Mouse (Mus musculus) forebrain, embryonic 14.5 days (tissue): Measurements from ENCODE around the gene Cacna2d1. TPM values are rescaled to one million over a fixed set of nuclear protein-coding genes. Genes with fewer than 3 reads are reported as not detected.

Source experiments
- ATAC-seq: fragments of 200-750 bp; cut with Nextera tagmentation; 2 replicates; pipeline ENCODE4 v1.8.0; 2017; ENCODE audit warnings: mild to moderate bottlenecking, moderate library complexity
- DNase-seq: peaks from one replicate; pipeline ENCODE4 v3.0.0-alpha.2; 2015; ENCODE audit warnings: low spot score
- H3K27ac ChIP-seq: fragments of 300-500 bp; sonication (generic); 2 replicates; pipeline ENCODE4 v1.5.1; 2014; ENCODE audit warnings: low read depth, mild to moderate bottlenecking, control low read depth, low read length, moderate library complexity
- H3K27me3 ChIP-seq: fragments of 300-500 bp; sonication (generic); replicated peaks from 2 replicates; pipeline ENCODE4 v1.6.1; 2014; ENCODE audit warnings: low read length, control low read depth, mixed read lengths; ENCODE audit not compliant: control insufficient read depth, insufficient read depth
- H3K36me3 ChIP-seq: fragments of 300-500 bp; sonication (generic); 2 replicates; pipeline ENCODE4 v1.6.1; 2014; ENCODE audit warnings: low read length, control low read depth; ENCODE audit not compliant: control insufficient read depth, insufficient read depth
- H3K4me1 ChIP-seq: fragments of 300-500 bp; sonication (generic); 2 replicates; pipeline ENCODE4 v1.6.1; 2014; ENCODE audit warnings: antibody characterized with exemption, low read length, control low read depth; ENCODE audit not compliant: control insufficient read depth, insufficient read depth
- H3K4me2 ChIP-seq: fragments of 300-500 bp; sonication (generic); 2 replicates; pipeline ENCODE4 v1.6.1; 2014; ENCODE audit warnings: mild to moderate bottlenecking, control low read depth, low read length
- H3K4me3 ChIP-seq: fragments of 300-500 bp; sonication (generic); 2 replicates; pipeline ENCODE4 v1.5.1; 2014; ENCODE audit warnings: low read depth, low read length, control low read depth
- H3K9ac ChIP-seq: fragments of 300-500 bp; sonication (generic); 2 replicates; pipeline ENCODE4 v1.6.1; 2014; ENCODE audit warnings: mild to moderate bottlenecking, low read length, control low read depth, moderate library complexity
- H3K9me3 ChIP-seq: fragments of 300-500 bp; sonication (generic); replicated peaks from 2 replicates; pipeline ENCODE4 v1.6.1; 2016; ENCODE audit warnings: low read length, control low read depth, mixed read lengths; ENCODE audit not compliant: control insufficient read depth
- WGBS: fragments of 180-500 bp; shearing (Covaris S2); extraction: QIAGEN DNeasy Blood & Tissue Kit; methylation state at CpG from one replicate; pipeline ENCODE4 v1.1.7; 2014; 5-methylcytosine and 5-hydroxymethylcytosine counted together
- polyA plus RNA-seq: library from polyadenylated mRNA; unstranded; fragments of >200 nt; fragmentation: Nextera tagmentation; extraction: Ambion mirVana; gene quantifications from 2 replicates; pipeline ENCODE4 v1.2.1, GENCODE M21; 2014

The Cacna2d1 gene
- polyA plus RNA-seq, 1 experiment from 2014 or later = 22.8 TPM

GRCm38 (mm10) chr5:16234891-16235290 lies 300.4 kb downstream of the Cacna2d1 start:
- Histone ChIP-seq H3K4me1 (peaks cover 15% of the 10 kb centered on the region), H3K27me3 (no peaks in the 10 kb centered on the region), H3K4me3 (no peak overlapping the region), H3K4me2 (no peak overlapping the region), H3K27ac (peak overlapping the region; percentile 75), H3K9me3 (no peaks in the 10 kb centered on the region), H3K9ac (no peak overlapping the region), H3K36me3 (no peaks in the 10 kb centered on the region)
- 18% methylated on average over 6 of the region's 6 CpGs for WGBS
- ATAC-seq = no peak
- DNase-seq = no peak

DNA sequence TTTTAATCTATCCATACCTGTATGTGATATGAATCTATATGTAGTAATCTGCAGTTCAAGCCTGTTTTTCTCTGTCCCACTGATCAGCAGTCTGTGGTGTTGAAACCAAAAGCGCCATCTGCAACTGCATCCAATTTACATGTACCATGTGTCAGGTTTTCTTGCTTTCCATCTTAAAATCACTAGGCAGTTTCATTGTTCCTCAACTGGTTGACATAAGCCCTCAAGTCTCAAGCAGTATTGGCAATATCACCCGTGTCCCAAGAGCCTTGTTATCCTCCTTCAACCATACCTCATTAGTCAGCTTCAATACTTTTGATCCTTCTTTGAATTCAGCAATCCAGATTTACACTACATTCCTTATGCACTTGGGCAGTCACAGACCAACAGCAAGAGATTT lies 301.4 kb downstream of the Cacna2d1 start:
- WGBS = 31% methylated on average over 2 of the region's 2 CpGs
- Histone ChIP-seq H3K27me3 (no peaks in the 10 kb centered on the region), H3K4me3 (no peak overlapping the region), H3K27ac (peak overlapping the region; percentile 75), H3K9ac (no peak overlapping the region), H3K36me3 (no peaks in the 10 kb centered on the region), H3K4me2 (no peak overlapping the region), H3K9me3 (no peaks in the 10 kb centered on the region), H3K4me1 (peaks cover 19% of the 10 kb centered on the region)
- ATAC-seq = peak; percentile 65
- DNase-seq = peak; percentile 78

DNA sequence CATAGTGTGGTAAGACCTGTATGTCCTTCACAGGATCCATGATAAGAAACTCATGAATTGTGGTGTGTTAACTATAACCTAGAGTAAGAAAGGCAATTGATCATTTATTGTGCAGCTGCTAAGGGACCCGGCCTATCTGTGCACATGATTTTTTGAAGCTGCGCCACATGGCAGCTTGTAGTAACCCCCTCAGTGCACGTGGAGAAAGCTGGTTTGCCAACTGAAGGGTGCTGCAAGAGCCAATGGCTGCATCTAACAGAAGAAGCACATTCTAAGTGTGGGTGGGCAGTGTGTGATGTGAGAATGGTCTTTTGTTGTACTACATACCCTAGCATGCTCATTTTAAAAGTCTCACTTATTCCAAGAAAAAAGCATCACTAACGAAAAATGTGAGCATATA lies 302.1 kb downstream of the Cacna2d1 start:
- no peak overlapping the region for H3K9ac ChIP-seq
- WGBS = 67% methylated on average over 4 of the region's 4 CpGs
- H3K9me3 ChIP-seq = no peaks in the 10 kb centered on the region
- H3K36me3 ChIP-seq = no peaks in the 10 kb centered on the region
- DNase-seq (peak; percentile 68), ATAC-seq (peak; percentile 40; the same call in 1 of the 2 replicates)
- H3K4me1 ChIP-seq = peaks cover 19% of the 10 kb centered on the region
- H3K4me3 ChIP-seq = no peak overlapping the region
- no peaks in the 10 kb centered on the region for H3K27me3 ChIP-seq
- H3K4me2 ChIP-seq = no peak overlapping the region
- H3K27ac ChIP-seq = peak overlapping the region; percentile 75

GRCm38 (mm10) chr5:16237972-16238371 lies 303.5 kb downstream of the Cacna2d1 start:
- H3K36me3 ChIP-seq = no peaks in the 10 kb centered on the region
- peaks cover 19% of the 10 kb centered on the region for H3K4me1 ChIP-seq
- DNase-seq (peak; percentile 78), ATAC-seq (peak; percentile 62; the same call in 1 of the 2 replicates)
- no peak overlapping the region for H3K4me3 ChIP-seq
- H3K9me3 ChIP-seq = no peaks in the 10 kb centered on the region
- H3K27ac ChIP-seq = peak overlapping the region; percentile 36
- no peak overlapping the region for H3K4me2 ChIP-seq
- H3K9ac ChIP-seq = no peak overlapping the region
- H3K27me3 ChIP-seq = no peaks in the 10 kb centered on the region
- 22% methylated on average over 5 of the region's 5 CpGs for WGBS

DNA sequence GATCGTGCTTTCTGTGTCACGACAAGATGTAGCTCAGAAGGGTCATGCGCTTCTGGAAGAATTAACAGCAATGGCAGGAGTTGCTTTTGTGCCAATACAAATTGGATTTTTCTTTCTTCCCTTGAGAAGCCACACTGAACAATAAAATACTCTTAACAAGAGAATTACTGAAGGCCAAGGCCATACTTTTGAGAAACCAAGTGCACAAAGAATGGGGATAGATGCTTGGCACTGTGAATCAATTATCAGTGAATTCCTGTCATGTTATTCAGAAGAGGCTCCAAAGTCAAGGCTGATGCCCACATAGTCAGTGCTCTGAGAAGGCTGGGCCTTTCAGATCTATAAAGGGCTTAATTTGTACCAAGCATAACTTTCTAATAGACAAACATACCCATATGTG lies 305.8 kb downstream of the Cacna2d1 start:
- no peak for ATAC-seq
- Histone ChIP-seq H3K4me1 (peaks cover 12% of the 10 kb centered on the region), H3K9me3 (no peaks in the 10 kb centered on the region), H3K27me3 (no peaks in the 10 kb centered on the region), H3K36me3 (no peaks in the 10 kb centered on the region), H3K27ac (no peak overlapping the region), H3K4me2 (no peak overlapping the region), H3K9ac (no peak overlapping the region), H3K4me3 (no peak overlapping the region)
- no peak for DNase-seq
- WGBS = 25% methylated on average over 3 of the region's 3 CpGs

- H3K27me3 ChIP-seq = no peaks in the 10 kb centered on the region
- no peaks in the 10 kb centered on the region for H3K36me3 ChIP-seq
- peak; percentile 40; the same call in 1 of the 2 replicates for ATAC-seq
- no peak overlapping the region for H3K9ac ChIP-seq
- 58% methylated on average over 2 of the region's 2 CpGs for WGBS
- H3K9me3 ChIP-seq = no peaks in the 10 kb centered on the region
- H3K4me3 ChIP-seq = no peak overlapping the region
- peak; percentile 39 for DNase-seq
- no peak overlapping the region for H3K27ac ChIP-seq
- peaks cover 6% of the 10 kb centered on the region; the same call in 1 of the 2 replicates for H3K4me1 ChIP-seq
- no peak overlapping the region for H3K4me2 ChIP-seq
Measured at GRCm38 (mm10) chr5:16243599-16243998, 309.1 kb downstream of the Cacna2d1 start.

GRCm38 (mm10) chr5:16252738-16253513 lies 318.4 kb downstream of the Cacna2d1 start:
- no peak overlapping the region for H3K9ac ChIP-seq
- H3K27ac ChIP-seq = no peak overlapping the region
- H3K36me3 ChIP-seq = no peaks in the 10 kb centered on the region
- no peak overlapping the region for H3K4me3 ChIP-seq
- 67% methylated on average over 6 of the region's 6 CpGs for WGBS
- DNase-seq (no peak), ATAC-seq (no peak)
- H3K27me3 ChIP-seq = no peaks in the 10 kb centered on the region
- no peak overlapping the region for H3K4me2 ChIP-seq
- no peaks in the 10 kb centered on the region for H3K9me3 ChIP-seq
- no peaks in the 10 kb centered on the region for H3K4me1 ChIP-seq

GRCm38 (mm10) chr5:16253768-16254167 lies 319.3 kb downstream of the Cacna2d1 start:
- no peaks in the 10 kb centered on the region for H3K9me3 ChIP-seq
- no peaks in the 10 kb centered on the region for H3K36me3 ChIP-seq
- WGBS = 88% methylated on average over 1 of the region's 1 CpGs
- no peak overlapping the region for H3K9ac ChIP-seq
- DNase-seq = no peak
- no peak overlapping the region for H3K27ac ChIP-seq
- H3K4me3 ChIP-seq = no peak overlapping the region
- H3K4me1 ChIP-seq = no peaks in the 10 kb centered on the region
- ATAC-seq = no peak
- no peaks in the 10 kb centered on the region for H3K27me3 ChIP-seq
- no peak overlapping the region for H3K4me2 ChIP-seq

- Histone ChIP-seq H3K27ac (no peak overlapping the region), H3K9ac (no peak overlapping the region), H3K4me2 (no peak overlapping the region), H3K27me3 (no peaks in the 10 kb centered on the region), H3K36me3 (no peaks in the 10 kb centered on the region), H3K4me3 (no peak overlapping the region), H3K9me3 (no peaks in the 10 kb centered on the region), H3K4me1 (no peaks in the 10 kb centered on the region)
- DNase-seq (peak; percentile 47), ATAC-seq (peak; percentile 58; the same call in 1 of the 2 replicates)
- WGBS = 35% methylated on average over 6 of the region's 6 CpGs
Measured at GRCm38 (mm10) chr5:16265385-16265784, 330.9 kb downstream of the Cacna2d1 start.
